Mouse (Mus musculus) thymus, postnatal 36 days (tissue): Measurements from ENCODE around the gene Ebf1.
A peak's percentile ranks its signal among the peaks of the same experiment; 100 is the strongest.

ENCODE experiments used
- DNase-seq, 2 experiments: peaks; one replicate each; pipeline ENCODE4 v3.0.0; 2022; ENCODE audit warnings: mixed read lengths in 2 of 2

Ebf1 gene

GRCm38 (mm10) chr11:44854496-44854895 lies 237.4 kb downstream of the Ebf1 start:
- no peak for DNase-seq

- no peak for DNase-seq
Observed at GRCm38 (mm10) chr11:44861108-44861507, 244.0 kb downstream of the Ebf1 start.

- DNase-seq: no peak
Observed at GRCm38 (mm10) chr11:44863910-44864309, 246.8 kb downstream of the Ebf1 start.

GRCm38 (mm10) chr11:44866476-44867149 lies 249.5 kb downstream of the Ebf1 start:
- no peak for DNase-seq

- DNase-seq: no peak
Observed at GRCm38 (mm10) chr11:44867433-44867832, 250.3 kb downstream of the Ebf1 start.

- no peak for DNase-seq
Observed at GRCm38 (mm10) chr11:44873876-44874275, 256.8 kb downstream of the Ebf1 start.

- DNase-seq: no peak
Observed at GRCm38 (mm10) chr11:44875171-44875570, 258.1 kb downstream of the Ebf1 start.

- no peak for DNase-seq
Observed at GRCm38 (mm10) chr11:44881056-44881683, 264.1 kb downstream of the Ebf1 start.

GRCm38 (mm10) chr11:44882476-44882970 lies 265.4 kb downstream of the Ebf1 start:
- DNase-seq: no peak

- DNase-seq: no peak
Observed at GRCm38 (mm10) chr11:44884337-44884736, 267.2 kb downstream of the Ebf1 start.

- no peak for DNase-seq
Observed at GRCm38 (mm10) chr11:44886897-44887296, 269.8 kb downstream of the Ebf1 start.

- no peak for DNase-seq
Observed at GRCm38 (mm10) chr11:44887691-44888090, 270.6 kb downstream of the Ebf1 start.

GRCm38 (mm10) chr11:44888390-44888789 lies 271.3 kb downstream of the Ebf1 start:
- no peak for DNase-seq

GRCm38 (mm10) chr11:44892814-44893521 lies 275.9 kb downstream of the Ebf1 start:
- DNase-seq: peak; percentile 81 to 84

GRCm38 (mm10) chr11:44893986-44894385 lies 276.9 kb downstream of the Ebf1 start:
- DNase-seq: no peak

GRCm38 (mm10) chr11:44894798-44895197 lies 277.7 kb downstream of the Ebf1 start:
- DNase-seq: no peak

- no peak for DNase-seq
Observed at GRCm38 (mm10) chr11:44895893-44896292, 278.8 kb downstream of the Ebf1 start.

- DNase-seq: no peak
Observed at GRCm38 (mm10) chr11:44897140-44897665, 280.1 kb downstream of the Ebf1 start.

- no peak for DNase-seq
Observed at GRCm38 (mm10) chr11:44899554-44899953, 282.4 kb downstream of the Ebf1 start.

GRCm38 (mm10) chr11:44899965-44900364 lies 282.8 kb downstream of the Ebf1 start:
- no peak for DNase-seq

- DNase-seq: no peak
Observed at GRCm38 (mm10) chr11:44900496-44900895, 283.4 kb downstream of the Ebf1 start.

- no peak for DNase-seq
Observed at GRCm38 (mm10) chr11:44901715-44902114, 284.6 kb downstream of the Ebf1 start.

GRCm38 (mm10) chr11:44902165-44902564 lies 285.0 kb downstream of the Ebf1 start:
- DNase-seq: no peak

- DNase-seq: no peak
Observed at GRCm38 (mm10) chr11:44904121-44904520, 287.0 kb downstream of the Ebf1 start.
